Mouse (Mus musculus): ENCODE results near the gene Hist1h3d. TPM values are rescaled to one million over a fixed set of nuclear protein-coding genes. Genes with fewer than 3 reads are reported as not detected.
"Not testable (repeated sequence)": the region's sequence is repeated elsewhere in the genome, so short reads cannot be mapped to it uniquely, and the experiment has no call there.

The Hist1h3d gene
- polyA plus RNA-seq, 2 experiments, result 7.2 to 20.4 TPM

DNA sequence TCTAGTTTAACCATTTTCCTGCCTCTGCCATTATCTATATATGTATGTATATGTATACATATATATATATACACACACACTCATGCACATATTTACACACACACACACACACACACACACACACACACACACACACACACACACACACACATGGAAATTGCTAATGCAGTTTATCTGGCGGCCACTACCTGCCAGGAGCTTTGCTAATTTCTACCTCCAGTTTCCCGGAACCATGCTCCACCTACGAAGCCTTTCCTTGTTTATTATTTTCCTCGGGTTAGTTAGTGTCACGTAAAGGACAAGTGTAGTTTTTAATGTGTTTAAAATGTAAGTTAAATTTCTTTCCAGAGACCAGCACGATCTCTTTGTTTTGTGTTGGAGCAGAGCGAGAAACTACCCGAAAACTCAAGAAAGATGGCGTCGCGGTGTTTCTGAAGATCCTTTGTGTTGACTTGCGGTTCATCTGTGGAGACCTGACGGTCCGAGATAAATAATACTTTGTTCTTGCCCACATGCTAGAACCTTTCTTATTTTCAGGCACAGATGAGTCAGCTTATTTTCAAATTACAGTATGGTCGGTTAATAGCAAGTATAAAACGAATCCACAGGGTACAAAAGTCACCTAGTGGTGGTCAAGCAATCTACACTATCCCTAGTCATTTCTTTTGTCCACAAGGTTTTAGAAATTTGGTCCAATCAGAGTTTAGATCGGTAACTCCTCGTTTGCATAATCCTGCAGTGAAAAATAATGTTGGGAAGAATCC lies 12.7 kb upstream of the Hist1h3d start:
- H3K9me3 ChIP-seq (ENCODE audit: control insufficient read depth, low read length), result no peaks in the 10 kb centered on the region
- no peaks in the 10 kb centered on the region for H3K36me3 ChIP-seq (replicated peaks; ENCODE audit: control insufficient read depth, insufficient read depth, low read depth)
- H3K27ac ChIP-seq, result peak overlapping the region; percentile 92
- TF ChIP-seq CTCF (IDR thresholded peaks at IDR 0.05; ENCODE audit: low read depth), result peak; percentile 42; the same call in 1 of the 2 replicates
- TF ChIP-seq EP300 (IDR thresholded peaks at IDR 0.05; ENCODE audit: low read depth), result no peak
- H3K9ac ChIP-seq (replicated peaks), result peak overlapping the region; percentile 70
- H3K4me3 ChIP-seq (ENCODE audit: insufficient read depth in 1 of 2, low read depth in 2 of 2, low read length in 2 of 2), result peak overlapping the region; percentile 40 to 54
- no peaks in the 10 kb centered on the region for H3K27me3 ChIP-seq (ENCODE audit: control insufficient read depth, insufficient read depth, low read length)
- ATAC-seq (ENCODE audit: insufficient read depth), result peak; percentile 5; the same call in 1 of the 2 replicates
- DNase-seq (ENCODE audit: low read depth in 3 of 3, low spot score in 3 of 3), result peak in 1 of 3 experiments; percentile 75
- peaks cover 24 to 29% of the 10 kb centered on the region in 2 experiments for H3K4me1 ChIP-seq (replicated peaks; ENCODE audit: control insufficient read depth in 2 of 2, insufficient read depth in 2 of 2, low read length in 1 of 2)
- WGBS (ENCODE audit: insufficient replicate concordance), result 2% methylated on average over 18 of the region's 18 CpGs
- peak overlapping the region; percentile 69 for H3K4me2 ChIP-seq (ENCODE audit: low read depth)

GRCm38 (mm10) chr13:23564482-23564881 lies 11.1 kb upstream of the Hist1h3d start:
- peaks cover 24 to 32% of the 10 kb centered on the region in 2 experiments for H3K4me1 ChIP-seq (replicated peaks; ENCODE audit: control insufficient read depth in 2 of 2, insufficient read depth in 2 of 2, low read length in 1 of 2)
- no peaks in the 10 kb centered on the region for H3K27me3 ChIP-seq (ENCODE audit: control insufficient read depth, insufficient read depth, low read length)
- H3K36me3 ChIP-seq (replicated peaks; ENCODE audit: control insufficient read depth, insufficient read depth, low read depth), result no peaks in the 10 kb centered on the region
- DNase-seq (ENCODE audit: low read depth in 3 of 3, low spot score in 3 of 3) (no peak), ATAC-seq (ENCODE audit: insufficient read depth) (no peak)
- peak overlapping the region; percentile 92 for H3K27ac ChIP-seq
- no peak overlapping the region for H3K4me2 ChIP-seq (ENCODE audit: low read depth)
- TF ChIP-seq CTCF (IDR thresholded peaks at IDR 0.05; ENCODE audit: low read depth) (no peak), EP300 (IDR thresholded peaks at IDR 0.05; ENCODE audit: low read depth) (no peak)
- H3K9ac ChIP-seq (replicated peaks), result no peak overlapping the region; the same call in 1 of the 2 replicates
- H3K4me3 ChIP-seq (ENCODE audit: insufficient read depth in 1 of 2, low read depth in 2 of 2, low read length in 2 of 2), result no peak overlapping the region
- H3K9me3 ChIP-seq (ENCODE audit: control insufficient read depth, low read length), result no peaks in the 10 kb centered on the region
- WGBS (ENCODE audit: insufficient replicate concordance), result 74% methylated on average over 2 of the region's 2 CpGs

- H3K4me3 ChIP-seq (ENCODE audit: insufficient read depth in 1 of 2, low read depth in 2 of 2, low read length in 2 of 2), result peak overlapping the region; percentile 48 to 65
- not testable (repeated sequence) for H3K9me3 ChIP-seq (ENCODE audit: control insufficient read depth, low read length); H3K27me3 ChIP-seq (ENCODE audit: control insufficient read depth, insufficient read depth, low read length); H3K36me3 ChIP-seq (replicated peaks; ENCODE audit: control insufficient read depth, insufficient read depth, low read depth); ATAC-seq (ENCODE audit: insufficient read depth)
- peak overlapping the region; percentile 79 for H3K4me2 ChIP-seq (ENCODE audit: low read depth)
- H3K9ac ChIP-seq (replicated peaks), result peak overlapping the region; percentile 88
- peaks cover 12 to 20% of the 10 kb centered on the region in 2 experiments for H3K4me1 ChIP-seq (replicated peaks; ENCODE audit: control insufficient read depth in 2 of 2, insufficient read depth in 2 of 2, low read length in 1 of 2)
- peak overlapping the region; percentile 97 for H3K27ac ChIP-seq
- DNase-seq (ENCODE audit: low read depth in 3 of 3, low spot score in 3 of 3), result peak in 1 of 3 experiments; percentile 63
- WGBS (ENCODE audit: insufficient replicate concordance), result under 1% methylated on average over 21 of the region's 41 CpGs
- TF ChIP-seq EP300 (IDR thresholded peaks at IDR 0.05; ENCODE audit: low read depth) (peak; percentile 3; the same call in 1 of the 2 replicates), CTCF (IDR thresholded peaks at IDR 0.05; ENCODE audit: low read depth) (0 out of 2 replicates have a peak, but pooled peaks have one; percentile 6)
These were observed 5.1 kb upstream of the Hist1h3d start for GRCm38 (mm10) chr13:23570261-23571021.

GRCm38 (mm10) chr13:23571022-23571503 lies 4.5 kb upstream of the Hist1h3d start, which contains the start of the genes Hist1h2ae and Hist1h2bg:
Gene Hist1h2ae, minus strand, starts transcription at chr13:23571220.
Gene Hist1h2bg, plus strand, starts transcription at chr13:23571396.
- H3K36me3 ChIP-seq (replicated peaks; ENCODE audit: control insufficient read depth, insufficient read depth, low read depth), result no peaks in the 10 kb centered on the region
- ATAC-seq (ENCODE audit: insufficient read depth) (peak; percentile 76), DNase-seq (ENCODE audit: low read depth in 3 of 3, low spot score in 3 of 3) (peak; percentile 94 to 97 (median 94))
- TF ChIP-seq CTCF (IDR thresholded peaks at IDR 0.05; ENCODE audit: low read depth) (no peak), EP300 (IDR thresholded peaks at IDR 0.05; ENCODE audit: low read depth) (peak; percentile 50; the same call in 1 of the 2 replicates)
- WGBS (ENCODE audit: insufficient replicate concordance), result under 1% methylated on average over 18 of the region's 18 CpGs
- H3K27me3 ChIP-seq (ENCODE audit: control insufficient read depth, insufficient read depth, low read length), result no peaks in the 10 kb centered on the region
- no peaks in the 10 kb centered on the region for H3K9me3 ChIP-seq (ENCODE audit: control insufficient read depth, low read length)
- peak within 1 kb of the TSS; percentile 79 for H3K4me2 ChIP-seq (ENCODE audit: low read depth)
- H3K4me1 ChIP-seq (replicated peaks; ENCODE audit: control insufficient read depth in 2 of 2, insufficient read depth in 2 of 2, low read length in 1 of 2), result peaks cover 9 to 16% of the 10 kb centered on the region in 2 experiments
- H3K4me3 ChIP-seq (ENCODE audit: insufficient read depth in 1 of 2, low read depth in 2 of 2, low read length in 2 of 2), result peak within 1 kb of the TSS; percentile 65 to 81
- H3K27ac ChIP-seq, result peak within 1 kb of the TSS; percentile 98
- H3K9ac ChIP-seq (replicated peaks), result peak within 1 kb of the TSS; percentile 99

Data from liver, embryonic 14.5 days (tissue).